Comparison of ENCODE assay signal across 22 mouse cellular contexts in the genomic region with DNA sequence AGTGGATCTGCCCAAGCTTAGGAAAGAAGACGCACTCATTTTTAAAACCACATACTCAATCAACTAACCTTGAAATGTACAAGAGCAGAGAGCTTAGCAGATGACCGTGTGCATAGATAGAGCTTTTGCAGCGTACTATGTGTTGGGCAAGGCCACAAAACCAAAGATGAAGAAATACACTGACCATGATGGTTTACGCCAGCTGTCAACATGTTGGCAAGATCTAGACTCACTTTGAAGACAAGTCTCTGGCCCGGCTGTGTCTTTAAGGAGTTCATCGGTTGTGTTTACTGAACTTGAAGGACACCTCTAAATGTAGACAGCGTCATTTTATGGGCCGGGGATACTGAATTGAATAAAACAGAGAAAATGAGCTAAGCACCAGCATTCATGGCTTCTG.
A peak's percentile ranks its signal among the peaks of the same experiment; 100 is the strongest.
DNase-seq lines count a peak whose midpoint lies in the region; ATAC-seq lines count a peak whose summit lies in the region.
"Had no signal": no experiment of that assay in that cellular context is flagged by ENCODE, and none has a peak within 500 bp of the region (broad histone marks: within the 10 kb centered on the region; RNA-seq: fewer than 3 reads in every experiment).

No protein-coding gene starts in this region.

- H3K27me3 ChIP-seq in megakaryocyte, embryonic 14.5 days (replicated peaks) = no peaks in the 10 kb centered on the region
- H3K27me3 ChIP-seq: CH12.LX; embryonic facial prominence, embryonic 12.5 days; forebrain, embryonic 12.5 days; heart, embryonic 15.5 days; hindbrain, embryonic 13.5 days; Patski had no signal

- peak overlapping the region; percentile 23 for H3K4me3 ChIP-seq in megakaryocyte, embryonic 14.5 days (replicated peaks)
- H3K4me3 ChIP-seq: embryonic facial prominence, embryonic 12.5 days; forebrain, embryonic 12.5 days; heart, adult 2 months; heart, embryonic 15.5 days; hindbrain, embryonic 13.5 days had no signal

- DNase-seq in adrenal gland, adult 8-10 months = peak; percentile 40
- no peak for DNase-seq in adrenal gland, postnatal 4 days (ENCODE audit: low spot score in 2 of 2)
- peak; percentile 18 for DNase-seq in lung, postnatal 14 days
- no peak for DNase-seq in cerebellum, adult 8-10 months
- DNase-seq: cerebellum, adult 11 months; cerebellum, adult 9-10 months; cerebellum, postnatal 25 days; gastrocnemius, postnatal 14 days; heart, adult 2 months; heart, postnatal 14 days had no signal

- peaks cover 37% of the 10 kb centered on the region for H3K9me3 ChIP-seq in megakaryocyte, embryonic 14.5 days
- H3K9me3 ChIP-seq: embryonic facial prominence, embryonic 12.5 days; forebrain, embryonic 12.5 days; heart, embryonic 15.5 days; hindbrain, embryonic 13.5 days had no signal

- H3K36me3 ChIP-seq in megakaryocyte, embryonic 14.5 days (replicated peaks; ENCODE audit: low read length) = no peaks in the 10 kb centered on the region
- H3K36me3 ChIP-seq: embryonic facial prominence, embryonic 12.5 days; forebrain, embryonic 12.5 days; heart, embryonic 15.5 days; hindbrain, embryonic 13.5 days had no signal

- H3K4me1 ChIP-seq in megakaryocyte, embryonic 14.5 days = no peaks in the 10 kb centered on the region
- H3K4me1 ChIP-seq: embryonic facial prominence, embryonic 12.5 days; forebrain, embryonic 12.5 days; heart, embryonic 15.5 days; hindbrain, embryonic 13.5 days had no signal

- no peak for ATAC-seq in megakaryocyte, adult 5-6 weeks (ENCODE audit: poor library complexity, severe bottlenecking)
- no peak for ATAC-seq in erythroid progenitor cell, adult 5-6 weeks (replicated peaks; ENCODE audit: low FRiP score, poor library complexity, severe bottlenecking)
- ATAC-seq: activated CD4-positive, CD25-positive, alpha-beta regulatory T cell, adult 4 months; forebrain, embryonic 16.5 days; hindbrain, postnatal 0 days; Patski had no signal

Comparison
In these comparisons a context has a peak if more than half of its experiments do, and no peak if none do; other contexts are left out.
1. DNase-seq: peak in adrenal gland, adult 8-10 months (single experiment) and lung, postnatal 14 days (single experiment); none in adrenal gland, postnatal 4 days (0 of 2) and cerebellum, adult 8-10 months (single experiment).